Mouse (Mus musculus) embryonic facial prominence, embryonic 11.5 days (tissue): Measurements from ENCODE around the gene Zfp507. TPM values are rescaled to one million over a fixed set of nuclear protein-coding genes. Genes with fewer than 3 reads are reported as not detected.

Experiments used
- ATAC-seq: fragments of 200-750 bp; cut with Nextera tagmentation; replicated peaks from 2 replicates; pipeline ENCODE4 v1.8.0; 2017; ENCODE audit warnings: low read depth; ENCODE audit not compliant: insufficient number of reproducible peaks, low FRiP score, low TSS enrichment
- DNase-seq: peaks from one replicate; pipeline ENCODE4 v3.0.0-alpha.2; 2015; ENCODE audit warnings: low spot score
- H3K27ac ChIP-seq: fragments of 300-500 bp; sonication (generic); replicated peaks from 2 replicates; pipeline ENCODE4 v1.5.1; 2014; ENCODE audit warnings: mild to moderate bottlenecking, low read depth, low read length, control low read depth
- H3K27me3 ChIP-seq: fragments of 300-500 bp; sonication (generic); 2 replicates; pipeline ENCODE4 v1.6.1; 2014; ENCODE audit warnings: mild to moderate bottlenecking, low read length, moderate library complexity, mixed read lengths; ENCODE audit not compliant: control insufficient read depth, insufficient read depth
- H3K36me3 ChIP-seq: fragments of 300-500 bp; sonication (generic); replicated peaks from 2 replicates; pipeline ENCODE4 v1.6.1; 2014; ENCODE audit warnings: low read depth, mild to moderate bottlenecking, low read length, moderate library complexity, mixed read lengths; ENCODE audit not compliant: control insufficient read depth, insufficient read depth
- H3K4me1 ChIP-seq: fragments of 300-500 bp; sonication (generic); 2 replicates; pipeline ENCODE4 v1.6.1; 2014; ENCODE audit warnings: low read length, mixed read lengths; ENCODE audit not compliant: control insufficient read depth, insufficient read depth
- H3K4me2 ChIP-seq: fragments of 300-500 bp; sonication (generic); 2 replicates; pipeline ENCODE4 v1.6.1; 2014; ENCODE audit warnings: low read depth, mild to moderate bottlenecking, control low read depth, low read length, moderate library complexity
- H3K4me3 ChIP-seq: fragments of 300-500 bp; sonication (generic); 2 replicates; pipeline ENCODE4 v1.5.1; 2014; ENCODE audit warnings: low read depth, low read length, control low read depth
- H3K9ac ChIP-seq: fragments of 300-500 bp; sonication (generic); replicated peaks from 2 replicates; pipeline ENCODE4 v1.6.1; 2014; ENCODE audit warnings: mild to moderate bottlenecking, control low read depth, low read length
- H3K9me3 ChIP-seq: fragments of 300-500 bp; sonication (generic); replicated peaks from 2 replicates; pipeline ENCODE4 v1.6.1; 2016; ENCODE audit warnings: mild to moderate bottlenecking, low read length, inconsistent platforms, mixed read lengths; ENCODE audit not compliant: control insufficient read depth
- WGBS: fragments of 180-500 bp; shearing (Covaris S2); extraction: QIAGEN DNeasy Blood & Tissue Kit; methylation state at CpG from one replicate; pipeline ENCODE4 v1.1.7; 2014; 5-methylcytosine and 5-hydroxymethylcytosine counted together
- polyA plus RNA-seq: library from polyadenylated mRNA; unstranded; fragments of >200 nt; fragmentation: Nextera tagmentation; extraction: Ambion mirVana; gene quantifications from 2 replicates; pipeline ENCODE4 v1.2.1, GENCODE M21; 2014

Zfp507 gene
- polyA plus RNA-seq, 1 experiment from 2014 or later, result 15.4 TPM

- H3K27ac ChIP-seq, result no peak overlapping the region
- H3K4me2 ChIP-seq, result no peak overlapping the region
- H3K27me3 ChIP-seq, result no peaks in the 10 kb centered on the region
- no peaks in the 10 kb centered on the region for H3K4me1 ChIP-seq
- no peak overlapping the region for H3K4me3 ChIP-seq
- no peaks in the 10 kb centered on the region for H3K36me3 ChIP-seq
- WGBS, result 85% methylated on average over 17 of the region's 17 CpGs
- no peak for ATAC-seq
- no peak for DNase-seq
- H3K9ac ChIP-seq, result no peak overlapping the region
- no peaks in the 10 kb centered on the region for H3K9me3 ChIP-seq
Observed at GRCm38 (mm10) chr7:35822320-35822719, 19.5 kb upstream of the Zfp507 start.

- no peaks in the 10 kb centered on the region for H3K36me3 ChIP-seq
- H3K27ac ChIP-seq, result no peak overlapping the region
- H3K27me3 ChIP-seq, result no peaks in the 10 kb centered on the region
- H3K9me3 ChIP-seq, result no peaks in the 10 kb centered on the region
- DNase-seq (no peak), ATAC-seq (no peak)
- no peak overlapping the region for H3K4me3 ChIP-seq
- no peaks in the 10 kb centered on the region for H3K4me1 ChIP-seq
- WGBS, result 83% methylated on average over 5 of the region's 5 CpGs
- H3K4me2 ChIP-seq, result no peak overlapping the region
- no peak overlapping the region for H3K9ac ChIP-seq
Observed at GRCm38 (mm10) chr7:35821357-35821756, 18.6 kb upstream of the Zfp507 start.

GRCm38 (mm10) chr7:35819486-35819885 lies 16.7 kb upstream of the Zfp507 start:
- no peaks in the 10 kb centered on the region for H3K27me3 ChIP-seq
- H3K9ac ChIP-seq, result no peak overlapping the region
- no peaks in the 10 kb centered on the region for H3K36me3 ChIP-seq
- ATAC-seq (no peak), DNase-seq (no peak)
- no peaks in the 10 kb centered on the region for H3K9me3 ChIP-seq
- no peak overlapping the region for H3K27ac ChIP-seq
- no peaks in the 10 kb centered on the region for H3K4me1 ChIP-seq
- 69% methylated on average over 4 of the region's 4 CpGs for WGBS
- H3K4me2 ChIP-seq, result no peak overlapping the region
- no peak overlapping the region for H3K4me3 ChIP-seq

DNA sequence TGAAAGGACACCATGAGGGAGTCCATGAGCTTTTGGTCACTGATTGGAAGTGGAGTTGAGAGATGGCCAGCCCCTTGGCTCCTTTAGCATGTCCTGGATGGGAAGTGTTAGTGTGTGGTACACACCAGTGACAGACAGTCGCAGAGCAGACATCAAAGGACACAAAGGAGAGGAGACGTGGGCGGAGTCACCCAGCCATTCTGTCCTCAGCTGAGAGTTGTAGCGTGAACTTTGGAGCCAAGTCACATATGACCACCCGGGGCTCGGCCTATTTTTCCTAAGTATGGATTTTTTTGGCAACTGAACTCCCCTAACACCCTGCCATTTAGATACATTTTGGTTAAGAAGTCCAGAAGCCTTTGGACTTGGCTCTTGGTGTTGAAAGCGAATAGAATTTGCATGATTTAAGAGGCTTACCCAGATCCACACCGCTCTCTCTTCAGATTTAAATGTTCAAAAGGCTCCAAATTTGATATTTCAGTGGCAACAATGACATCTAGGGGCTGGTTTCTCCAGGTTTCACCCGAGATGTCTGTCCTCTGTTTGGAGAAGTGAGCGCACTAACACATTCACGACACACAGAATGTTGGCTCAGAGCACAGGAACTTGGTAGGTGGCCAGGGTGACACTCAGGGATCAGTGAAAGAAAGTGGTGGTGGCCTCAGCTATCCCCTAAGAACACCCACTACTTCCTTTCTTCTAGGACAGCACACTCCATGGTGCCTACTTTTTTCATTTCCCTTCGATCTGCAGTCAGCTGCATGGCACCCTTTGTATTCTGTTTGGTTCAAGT lies 12.2 kb upstream of the Zfp507 start:
- Histone ChIP-seq H3K4me3 (no peak overlapping the region), H3K27me3 (no peaks in the 10 kb centered on the region), H3K27ac (no peak overlapping the region), H3K9me3 (no peaks in the 10 kb centered on the region), H3K4me1 (no peaks in the 10 kb centered on the region), H3K4me2 (no peak overlapping the region), H3K9ac (no peak overlapping the region), H3K36me3 (no peaks in the 10 kb centered on the region)
- no peak for DNase-seq
- 82% methylated on average over 12 of the region's 12 CpGs for WGBS
- ATAC-seq, result no peak

GRCm38 (mm10) chr7:35813306-35813705 lies 10.5 kb upstream of the Zfp507 start:
- WGBS, result 84% methylated on average over 11 of the region's 11 CpGs
- no peaks in the 10 kb centered on the region for H3K4me1 ChIP-seq
- H3K9ac ChIP-seq, result no peak overlapping the region
- no peak for ATAC-seq
- DNase-seq, result no peak
- no peaks in the 10 kb centered on the region for H3K36me3 ChIP-seq
- H3K4me2 ChIP-seq, result no peak overlapping the region
- H3K27me3 ChIP-seq, result no peaks in the 10 kb centered on the region
- H3K9me3 ChIP-seq, result no peaks in the 10 kb centered on the region
- no peak overlapping the region for H3K4me3 ChIP-seq
- H3K27ac ChIP-seq, result no peak overlapping the region

DNA sequence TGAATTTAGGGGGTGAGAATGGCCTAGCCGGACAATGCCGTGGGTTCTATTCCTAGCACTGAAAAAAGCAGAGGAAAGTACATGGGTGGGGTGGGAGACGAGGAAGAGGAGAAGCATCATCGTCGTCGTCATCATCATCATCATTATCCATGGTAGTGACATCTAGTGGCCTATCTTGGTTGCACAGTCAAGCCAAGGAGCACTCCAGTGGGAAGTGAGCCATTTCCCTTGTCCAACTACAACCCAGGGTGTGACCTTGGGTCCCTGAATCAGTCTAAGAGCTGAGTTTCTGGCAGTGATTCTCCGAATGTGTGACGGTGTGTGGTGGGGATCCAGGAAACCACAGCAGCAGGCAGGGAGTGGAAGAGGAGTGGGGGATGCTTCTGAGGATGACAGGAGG lies 7.9 kb upstream of the Zfp507 start:
- Histone ChIP-seq H3K4me3 (no peak overlapping the region), H3K27me3 (no peaks in the 10 kb centered on the region), H3K4me2 (no peak overlapping the region), H3K4me1 (no peaks in the 10 kb centered on the region), H3K9ac (no peak overlapping the region), H3K27ac (no peak overlapping the region), H3K9me3 (no peaks in the 10 kb centered on the region), H3K36me3 (no peaks in the 10 kb centered on the region)
- no peak for ATAC-seq
- DNase-seq, result no peak
- WGBS, result 57% methylated on average over 8 of the region's 8 CpGs

- no peak overlapping the region for H3K9ac ChIP-seq
- no peak overlapping the region for H3K4me2 ChIP-seq
- H3K27ac ChIP-seq, result no peak overlapping the region
- H3K36me3 ChIP-seq, result peaks cover 9% of the 10 kb centered on the region
- DNase-seq, result no peak
- no peak overlapping the region for H3K4me3 ChIP-seq
- no peak for ATAC-seq
- H3K4me1 ChIP-seq, result no peaks in the 10 kb centered on the region
- no peaks in the 10 kb centered on the region for H3K27me3 ChIP-seq
- no peaks in the 10 kb centered on the region for H3K9me3 ChIP-seq
- 77% methylated on average over 10 of the region's 10 CpGs for WGBS
Observed at GRCm38 (mm10) chr7:35804206-35804605, 1.4 kb upstream of the Zfp507 start.

- under 1% methylated on average over 44 of the region's 49 CpGs for WGBS
- peak overlapping the region; percentile 70 for H3K4me3 ChIP-seq
- H3K4me1 ChIP-seq, result no peaks in the 10 kb centered on the region
- peak; percentile 89 for ATAC-seq
- H3K27ac ChIP-seq, result peak overlapping the region; percentile 85
- peaks cover 9% of the 10 kb centered on the region for H3K36me3 ChIP-seq
- peak; percentile 30 for DNase-seq
- H3K9ac ChIP-seq, result peak overlapping the region; percentile 92
- H3K27me3 ChIP-seq, result no peaks in the 10 kb centered on the region
- no peaks in the 10 kb centered on the region for H3K9me3 ChIP-seq
- peak overlapping the region; percentile 58 for H3K4me2 ChIP-seq
Observed at GRCm38 (mm10) chr7:35802201-35802905, 450 bp downstream of the Zfp507 start.
